Mouse (Mus musculus) midbrain, embryonic 10.5 days (tissue): ENCODE measurements around the gene Rab12. TPM values are rescaled to one million over a fixed set of nuclear protein-coding genes. Genes with fewer than 3 reads are reported as not detected.
"Not testable (repeated sequence)": the region's sequence is repeated elsewhere in the genome, so short reads cannot be mapped to it uniquely, and the experiment has no call there.

ENCODE experiments used
- DNase-seq: peaks from one replicate; pipeline ENCODE4 v3.0.0-alpha.2; 2017; ENCODE audit warnings: low spot score
- H3K27ac ChIP-seq: fragments of 300-500 bp; sonication (generic); replicated peaks from 2 replicates; pipeline ENCODE4 v1.5.1; 2016; ENCODE audit warnings: mild to moderate bottlenecking
- H3K27me3 ChIP-seq: fragments of 300-500 bp; sonication (generic); 2 replicates; pipeline ENCODE4 v1.6.1; 2016; ENCODE audit warnings: low read depth, mild to moderate bottlenecking; ENCODE audit not compliant: poor library complexity, severe bottlenecking
- H3K36me3 ChIP-seq: fragments of 300-500 bp; sonication (generic); 2 replicates; pipeline ENCODE4 v1.6.1; 2016; ENCODE audit warnings: mild to moderate bottlenecking, moderate library complexity
- H3K4me1 ChIP-seq: fragments of 300-500 bp; sonication (generic); 2 replicates; pipeline ENCODE4 v1.6.1; 2016
- H3K4me3 ChIP-seq: fragments of 300-500 bp; sonication (generic); 2 replicates; pipeline ENCODE4 v1.5.1; 2016; ENCODE audit warnings: mild to moderate bottlenecking, moderate library complexity
- H3K9me3 ChIP-seq: fragments of 300-500 bp; sonication (generic); replicated peaks from 2 replicates; pipeline ENCODE4 v1.6.1; 2016; ENCODE audit warnings: mild to moderate bottlenecking
- WGBS: fragments of 180-500 bp; shearing (Covaris S2); methylation state at CpG from one replicate; pipeline ENCODE4 v1.1.7; 2016; 5-methylcytosine and 5-hydroxymethylcytosine counted together
- polyA plus RNA-seq: library from polyadenylated mRNA; unstranded; fragments of >200 nt; fragmentation: Nextera tagmentation; extraction: Ambion mirVana; gene quantifications from 2 replicates; pipeline ENCODE4 v1.2.1, GENCODE M21; 2016

Rab12 gene
- 24.6 and 31.4 TPM in 2 replicates for polyA plus RNA-seq

DNA sequence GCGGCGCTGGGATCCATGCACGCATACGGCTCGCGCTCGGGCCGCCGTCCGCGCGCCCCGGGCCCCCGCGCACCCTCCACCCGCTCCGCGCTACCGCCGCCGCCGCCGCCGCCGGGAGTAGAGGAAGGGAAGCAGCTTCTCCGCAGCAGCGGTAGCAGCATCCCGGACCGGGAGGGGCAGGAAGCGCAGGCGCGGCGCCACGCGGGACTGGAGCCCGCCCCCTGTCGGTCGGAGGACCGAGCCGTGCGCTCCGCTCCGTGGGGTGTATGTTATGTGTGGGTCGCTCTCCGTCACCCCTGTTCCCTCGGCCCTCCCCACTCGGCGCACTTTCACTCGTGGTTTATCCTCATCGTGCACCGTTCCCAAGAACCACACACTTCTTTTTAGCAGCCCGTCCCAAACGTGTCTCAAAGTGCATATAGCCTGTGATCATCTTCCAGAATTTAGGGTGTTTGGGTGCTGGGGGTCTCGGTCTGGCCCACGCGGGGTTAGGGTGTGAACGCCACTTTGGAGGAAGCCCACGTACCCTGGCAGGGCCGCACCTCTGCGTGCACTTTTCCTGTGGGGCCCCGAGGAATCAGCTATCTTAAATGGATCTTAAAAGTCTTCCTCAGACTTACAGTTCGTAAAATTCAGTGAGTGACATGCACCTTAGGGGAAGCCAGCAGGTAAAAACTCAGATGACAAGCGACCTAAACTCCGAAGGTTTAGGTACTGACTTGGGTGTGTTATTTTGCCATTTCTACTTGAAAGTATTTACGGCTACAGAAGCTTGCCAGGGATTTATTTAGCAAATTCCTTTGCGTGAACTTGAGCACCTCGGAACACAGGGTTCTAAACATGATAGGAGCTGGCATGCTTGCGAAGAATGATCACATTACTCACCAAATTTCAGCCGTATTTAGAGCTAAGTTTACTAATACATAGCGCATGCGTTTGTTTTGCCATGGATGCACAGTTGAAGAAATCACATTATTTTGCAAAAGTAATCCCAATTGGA is at the start of gene Rab12:
Gene Rab12, minus strand, starts transcription at position 176 of the 1,000 bp plus-strand sequence.
- peak within 1 kb of the TSS; percentile 92 for H3K27ac ChIP-seq
- H3K27me3 ChIP-seq = no peaks in the 10 kb centered on the region
- WGBS = 10% methylated on average over 67 of the region's 71 CpGs
- H3K4me1 ChIP-seq = peaks cover 20% of the 10 kb centered on the region
- peak within 1 kb of the TSS; percentile 99 for H3K4me3 ChIP-seq
- peak; percentile 87 for DNase-seq
- peaks cover 8% of the 10 kb centered on the region; the same call in 1 of the 2 replicates for H3K36me3 ChIP-seq
- H3K9me3 ChIP-seq = no peaks in the 10 kb centered on the region

DNA sequence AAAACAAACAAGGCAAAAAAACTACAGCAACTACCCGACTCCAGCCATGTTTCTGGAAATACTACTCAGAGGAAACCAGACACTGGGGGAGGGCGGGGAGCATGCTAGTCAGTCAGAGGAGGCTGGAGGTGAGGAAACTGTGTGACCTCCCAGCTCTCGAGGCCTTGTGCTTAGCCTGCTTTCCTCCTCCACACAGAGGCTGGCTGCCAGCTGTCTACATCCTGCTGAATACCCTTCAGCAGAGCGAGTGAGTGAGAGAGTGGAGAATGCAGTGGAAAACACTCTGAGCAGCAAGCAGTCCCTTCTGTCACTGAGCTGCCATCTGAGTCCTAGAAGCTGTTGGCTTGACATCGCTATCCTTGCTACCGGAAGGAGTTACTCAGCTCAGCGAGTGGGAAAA is 44.7 kb upstream of the Rab12 start:
- 79% methylated on average over 7 of the region's 7 CpGs for WGBS
- Histone ChIP-seq H3K27ac (no peak overlapping the region), H3K36me3 (no peaks in the 10 kb centered on the region), H3K9me3 (0 out of 2 replicates have a peak, but pooled peaks cover 8% of the 10 kb centered on the region), H3K4me1 (no peaks in the 10 kb centered on the region), H3K27me3 (no peaks in the 10 kb centered on the region), H3K4me3 (no peak overlapping the region)
- no peak for DNase-seq

- Histone ChIP-seq H3K36me3 (no peaks in the 10 kb centered on the region), H3K27ac (no peak overlapping the region), H3K4me1 (no peaks in the 10 kb centered on the region), H3K9me3 (0 out of 2 replicates have a peak, but pooled peaks cover 8% of the 10 kb centered on the region), H3K27me3 (no peaks in the 10 kb centered on the region), H3K4me3 (no peak overlapping the region)
- 68% methylated on average over 1 of the region's 1 CpGs for WGBS
- DNase-seq = no peak
Observed at GRCm38 (mm10) chr17:66563551-66563950, 44.0 kb upstream of the Rab12 start.

DNA sequence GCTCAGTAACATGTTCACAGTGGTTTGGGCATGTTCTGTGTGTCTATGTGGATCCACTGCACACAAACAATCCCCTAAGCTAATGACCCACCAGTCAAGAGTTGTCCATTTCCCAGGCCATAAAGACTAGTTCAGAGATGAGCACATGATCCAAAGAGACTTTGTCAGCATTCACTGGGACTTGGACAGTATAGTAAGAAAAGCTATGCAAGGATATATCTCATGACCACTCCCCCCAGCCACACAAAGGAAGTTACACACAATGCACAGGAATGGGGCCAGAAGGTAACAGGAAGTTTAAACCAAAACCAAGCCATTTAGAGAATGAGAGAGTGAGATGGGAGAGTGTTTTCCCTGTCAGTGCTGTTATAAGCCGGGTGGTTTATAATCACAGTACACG is 41.9 kb upstream of the Rab12 start:
- Histone ChIP-seq H3K36me3 (no peaks in the 10 kb centered on the region), H3K4me1 (no peaks in the 10 kb centered on the region), H3K27ac (no peak overlapping the region), H3K9me3 (0 out of 2 replicates have a peak, but pooled peaks cover 8% of the 10 kb centered on the region), H3K27me3 (no peaks in the 10 kb centered on the region), H3K4me3 (no peak overlapping the region)
- 83% methylated on average over 2 of the region's 2 CpGs for WGBS
- DNase-seq = no peak

DNA sequence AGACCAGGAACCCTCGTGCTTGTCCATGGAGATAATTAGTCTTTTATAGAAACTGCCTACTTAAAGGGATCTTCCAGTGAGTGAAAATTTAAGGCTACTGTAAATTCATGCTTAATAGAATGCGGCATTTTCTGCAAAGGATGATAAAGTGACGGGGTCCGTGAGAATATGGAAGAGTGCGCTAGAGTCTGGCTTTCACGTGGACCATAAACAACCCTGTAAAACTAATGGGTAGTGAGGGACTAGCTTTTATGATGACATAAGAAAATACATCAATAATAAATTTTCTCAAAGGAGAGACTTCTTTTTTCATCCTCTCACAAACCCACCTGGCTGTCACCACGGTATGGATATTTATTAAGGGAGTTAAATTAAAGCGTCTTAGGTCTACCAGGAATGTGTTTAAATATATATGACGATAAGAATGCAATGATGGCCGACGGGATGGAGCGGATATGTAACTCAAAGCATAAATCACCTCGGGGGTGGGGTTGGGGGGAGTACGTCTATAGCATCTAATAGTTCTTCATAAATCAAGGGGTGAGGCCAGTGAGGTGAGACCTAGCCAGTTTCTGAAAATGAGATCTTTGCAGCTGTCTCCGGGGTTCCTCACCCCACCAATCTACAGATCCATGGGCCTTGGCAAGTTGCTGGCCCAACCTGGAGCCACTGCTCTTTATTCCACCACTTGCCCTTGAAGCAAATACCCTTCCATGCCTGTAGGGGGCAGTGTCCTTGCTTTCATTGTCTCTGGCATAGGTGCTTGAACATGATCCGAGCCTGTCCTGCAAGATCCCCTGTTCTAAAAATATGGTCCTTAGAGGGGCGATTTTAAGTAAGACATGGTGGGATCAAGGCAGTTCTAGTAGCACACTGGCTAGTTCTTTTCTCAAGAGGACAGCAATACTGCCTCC is 39.1 kb upstream of the Rab12 start:
- Histone ChIP-seq H3K4me1 (no peaks in the 10 kb centered on the region), H3K27ac (no peak overlapping the region), H3K27me3 (no peaks in the 10 kb centered on the region), H3K36me3 (no peaks in the 10 kb centered on the region), H3K9me3 (no peaks in the 10 kb centered on the region), H3K4me3 (no peak overlapping the region)
- 92% methylated on average over 17 of the region's 17 CpGs for WGBS
- DNase-seq = no peak

GRCm38 (mm10) chr17:66552690-66553089 is 33.2 kb upstream of the Rab12 start:
- 77% methylated on average over 4 of the region's 4 CpGs for WGBS
- no peak overlapping the region for H3K27ac ChIP-seq

GRCm38 (mm10) chr17:66550486-66550885 is 31.0 kb upstream of the Rab12 start:
- Histone ChIP-seq H3K36me3 (no peaks in the 10 kb centered on the region), H3K4me3 (no peak overlapping the region), H3K27ac (no peak overlapping the region), H3K27me3 (no peaks in the 10 kb centered on the region), H3K4me1 (no peaks in the 10 kb centered on the region), H3K9me3 (peaks cover 8% of the 10 kb centered on the region; the same call in 1 of the 2 replicates)
- 86% methylated on average over 5 of the region's 5 CpGs for WGBS
- no peak for DNase-seq

More at GRCm38 (mm10) chr17:66552690-66553089, 33.2 kb upstream of the Rab12 start:
- Histone ChIP-seq H3K27me3 (no peaks in the 10 kb centered on the region), H3K4me3 (no peak overlapping the region), H3K36me3 (no peaks in the 10 kb centered on the region), H3K9me3 (peaks cover 8% of the 10 kb centered on the region; the same call in 1 of the 2 replicates), H3K4me1 (no peaks in the 10 kb centered on the region)
- DNase-seq = no peak

DNA sequence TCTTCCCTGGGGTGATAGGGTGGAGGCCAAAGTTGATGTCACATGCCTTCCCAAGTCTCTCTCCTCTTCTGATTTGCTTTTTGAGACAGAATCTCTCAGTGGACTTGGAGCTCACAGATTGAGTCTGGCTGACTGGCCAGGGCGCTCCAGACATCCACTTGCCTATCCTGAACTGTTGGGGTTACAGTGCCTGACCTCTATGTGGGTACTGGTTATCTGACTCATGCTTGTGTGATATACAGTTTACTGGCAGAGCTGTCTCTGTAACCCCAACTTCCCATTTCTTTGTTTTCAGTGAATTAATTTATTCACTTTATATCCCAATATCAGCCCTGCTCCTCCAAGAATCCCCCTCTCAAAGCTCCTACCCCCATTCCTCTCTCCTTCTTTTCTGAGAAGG is 12.8 kb upstream of the Rab12 start:
- Histone ChIP-seq H3K4me1 (no peaks in the 10 kb centered on the region), H3K9me3 (peaks cover 8% of the 10 kb centered on the region), H3K36me3 (no peaks in the 10 kb centered on the region), H3K4me3 (no peak overlapping the region), H3K27ac (no peak overlapping the region), H3K27me3 (no peaks in the 10 kb centered on the region)
- WGBS = 83% methylated on average over 1 of the region's 1 CpGs
- DNase-seq = no peak

DNA sequence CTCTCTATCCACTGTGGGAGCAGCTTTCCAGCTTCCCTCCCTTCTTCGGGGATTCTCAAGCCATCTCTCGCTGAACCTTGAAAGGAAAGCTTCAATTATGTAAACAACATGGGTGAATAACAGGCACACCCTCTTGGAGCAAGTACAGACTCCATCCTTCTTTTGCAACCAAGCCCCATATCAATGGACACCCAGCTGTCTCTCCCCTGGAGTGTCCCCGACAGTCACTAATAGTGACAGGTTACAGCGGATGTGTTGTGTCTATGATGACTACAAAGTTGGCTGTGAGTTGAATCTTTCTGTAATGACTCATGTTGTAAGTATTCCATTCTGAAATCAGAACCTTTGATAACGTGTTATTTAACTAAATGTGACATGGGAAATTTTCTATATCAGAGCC is 3.9 kb upstream of the Rab12 start:
- H3K9me3 ChIP-seq = no peaks in the 10 kb centered on the region
- peaks cover 8% of the 10 kb centered on the region for H3K4me1 ChIP-seq
- no peak overlapping the region for H3K4me3 ChIP-seq
- no peak overlapping the region for H3K27ac ChIP-seq
- H3K36me3 ChIP-seq = no peaks in the 10 kb centered on the region
- no peak for DNase-seq
- WGBS = 89% methylated on average over 5 of the region's 5 CpGs
- no peaks in the 10 kb centered on the region for H3K27me3 ChIP-seq

DNA sequence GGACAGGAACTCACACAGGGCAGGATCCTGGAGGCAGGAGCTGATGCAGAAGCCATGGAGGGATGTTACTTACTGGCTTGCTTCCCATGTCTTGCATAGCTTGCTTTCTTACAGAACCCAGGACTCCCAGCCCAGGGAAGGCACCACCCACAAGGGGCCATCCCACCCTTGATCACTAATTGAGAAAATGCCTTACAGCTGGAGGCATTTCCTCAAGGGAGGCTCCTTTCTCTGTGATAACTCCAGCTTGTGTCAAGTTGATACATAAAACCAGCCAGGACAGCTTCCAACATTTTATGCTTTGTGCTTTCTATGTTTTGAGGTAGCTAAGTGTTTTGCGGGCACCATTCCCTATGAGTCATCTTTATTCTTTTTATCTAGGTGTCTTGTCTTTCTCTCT is 3.1 kb upstream of the Rab12 start:
- not testable (repeated sequence) for H3K4me3 ChIP-seq, H3K36me3 ChIP-seq, H3K27me3 ChIP-seq, H3K27ac ChIP-seq, DNase-seq, H3K9me3 ChIP-seq
- 89% methylated on average over 1 of the region's 1 CpGs for WGBS
- H3K4me1 ChIP-seq = peaks cover 16% of the 10 kb centered on the region

- WGBS = under 1% methylated on average over 54 of the region's 57 CpGs
- Histone ChIP-seq H3K4me3 (peak overlapping the region; percentile 99), H3K27me3 (no peaks in the 10 kb centered on the region), H3K36me3 (peaks cover 14% of the 10 kb centered on the region), H3K27ac (peak overlapping the region; percentile 92), H3K9me3 (no peaks in the 10 kb centered on the region), H3K4me1 (peaks cover 20% of the 10 kb centered on the region)
- DNase-seq = no peak
Observed at GRCm38 (mm10) chr17:66518877-66519553, 514 bp downstream of the Rab12 start.

GRCm38 (mm10) chr17:66516953-66517352 is 2.6 kb downstream of the Rab12 start:
- Histone ChIP-seq H3K27me3 (no peaks in the 10 kb centered on the region), H3K27ac (no peak overlapping the region), H3K9me3 (no peaks in the 10 kb centered on the region), H3K36me3 (peaks cover 29% of the 10 kb centered on the region), H3K4me3 (no peak overlapping the region), H3K4me1 (peaks cover 20% of the 10 kb centered on the region)
- DNase-seq = no peak
- WGBS = 89% methylated on average over 4 of the region's 4 CpGs
